Mouse (Mus musculus): ENCODE data around the gene Cep44.

The Cep44 gene

GRCm38 (mm10) chr8:56550558-56551360, at the start of gene Cep44, which contains the start of gene Fbxo8:
TSS of gene Cep44 (minus strand) at chr8:56551047.
TSS of gene Fbxo8 (plus strand) at chr8:56551090.
- ChIA-PET POLR2A (interaction anchor here in 3 of 4 experiments (0.6 to 2.1 kb wide), 8 partner anchors 10 to 117 kb away, joined by 3 to 9 read pairs (median 6); no protein-coding TSS in a partner anchor), CTCF (interaction anchor here in 2 of 4 experiments (0.5 to 1.7 kb wide), 2 partner anchors 64 to 291 kb away, joined by 3 to 4 read pairs; no protein-coding TSS in a partner anchor)

GRCm38 (mm10) chr8:56591502-56591901, 40.7 kb upstream of the Cep44 start:
- CTCF ChIA-PET = no interaction called here

GRCm38 (mm10) chr8:56591084-56591483, 40.2 kb upstream of the Cep44 start:
- ChIA-PET POLR2A (interaction anchor here in 1 of 4 experiments (1.0 kb wide), 1 partner anchor 898 kb away, joined by 3 read pairs; no protein-coding TSS in a partner anchor), CTCF (no interaction called here)

More at GRCm38 (mm10) chr8:56591502-56591901, 40.7 kb upstream of the Cep44 start:
- POLR2A ChIA-PET = no interaction called here

- ChIA-PET CTCF (no interaction called here), POLR2A (no interaction called here)
Measured at GRCm38 (mm10) chr8:56589004-56589403, 38.2 kb upstream of the Cep44 start.

GRCm38 (mm10) chr8:56582841-56583240, 32.0 kb upstream of the Cep44 start:
- CTCF ChIA-PET = interaction anchor here in 1 of 4 experiments (1.3 kb wide), 1 partner anchor 33 kb away, joined by 4 read pairs; no protein-coding TSS in a partner anchor
- POLR2A ChIA-PET = no interaction called here

- CTCF ChIA-PET = interaction anchor here in 2 of 4 experiments (0.6 to 1.4 kb wide), 2 partner anchors 34 to 36 kb away, joined by 4 read pairs; no protein-coding TSS in a partner anchor
Measured at GRCm38 (mm10) chr8:56580918-56581317, 30.1 kb upstream of the Cep44 start.

GRCm38 (mm10) chr8:56566856-56567255, 16.0 kb upstream of the Cep44 start:
- POLR2A ChIA-PET = interaction anchor here in 2 of 4 experiments (1.0 to 2.2 kb wide), 6 partner anchors 9 to 17 kb away, joined by 4 to 9 read pairs (median 5); no protein-coding TSS in a partner anchor
- CTCF ChIA-PET = no interaction called here

More at GRCm38 (mm10) chr8:56580918-56581317, 30.1 kb upstream of the Cep44 start:
- POLR2A ChIA-PET = interaction anchor here in 1 of 4 experiments (1.0 to 1.8 kb wide), 2 partner anchors 31 to 39 kb away, joined by 3 to 8 read pairs; partner anchors contain the start of gene Cep44

- ChIA-PET CTCF (no interaction called here), POLR2A (interaction anchor here in 1 of 4 experiments (1.3 kb wide), 1 partner anchor 15 kb away, joined by 4 read pairs; no protein-coding TSS in a partner anchor)
Measured at GRCm38 (mm10) chr8:56564399-56565047, 13.7 kb upstream of the Cep44 start.

GRCm38 (mm10) chr8:56552551-56553103, 1.8 kb upstream of the Cep44 start:
- ChIA-PET POLR2A (interaction anchor here in 1 of 4 experiments (1.0 to 1.7 kb wide), 2 partner anchors 14 kb away, joined by 5 to 6 read pairs; no protein-coding TSS in a partner anchor), CTCF (no interaction called here)

- POLR2A ChIA-PET = interaction anchor here in 1 of 4 experiments (1.0 kb wide), 1 partner anchor 14 kb away, joined by 6 read pairs; no protein-coding TSS in a partner anchor
- CTCF ChIA-PET = no interaction called here
Measured at GRCm38 (mm10) chr8:56552045-56552444, 1.2 kb upstream of the Cep44 start.

GRCm38 (mm10) chr8:56551361-56551852, 560 bp upstream of the Cep44 start:
- ChIA-PET CTCF (interaction anchor here in 1 of 4 experiments (0.5 kb wide), 1 partner anchor 291 kb away, joined by 3 read pairs; no protein-coding TSS in a partner anchor), POLR2A (interaction anchor here in 1 of 4 experiments (1.0 to 1.4 kb wide), 2 partner anchors 11 to 15 kb away, joined by 6 read pairs; no protein-coding TSS in a partner anchor)

- ChIA-PET CTCF (no interaction called here), POLR2A (interaction anchor here in 1 of 4 experiments (0.7 kb wide), 1 partner anchor 18 kb away, joined by 3 read pairs; no protein-coding TSS in a partner anchor)
Measured at GRCm38 (mm10) chr8:56547866-56548265, 3.0 kb downstream of the Cep44 start.

- ChIA-PET POLR2A (interaction anchor here in 2 of 4 experiments (1.5 to 1.6 kb wide), 2 partner anchors 9 to 10 kb away, joined by 6 to 7 read pairs; partner anchors contain the start of genes Cep44 (in 2 of the 2) and Fbxo8 (in 2 of the 2)), CTCF (no interaction called here)
Measured at GRCm38 (mm10) chr8:56540706-56541105, 10.1 kb downstream of the Cep44 start.

GRCm38 (mm10) chr8:56530359-56530758, 20.5 kb downstream of the Cep44 start:
- POLR2A ChIA-PET = no interaction called here

GRCm38 (mm10) chr8:56528869-56529268, 22.0 kb downstream of the Cep44 start:
- ChIA-PET POLR2A (interaction anchor here in 1 of 4 experiments (0.8 kb wide), 1 partner anchor 87 kb away, joined by 4 read pairs; no protein-coding TSS in a partner anchor), CTCF (interaction anchor here in 2 of 4 experiments (0.9 to 1.4 kb wide), 3 partner anchors 10 to 87 kb away, joined by 4 to 6 read pairs (median 4); no protein-coding TSS in a partner anchor)

More at GRCm38 (mm10) chr8:56530359-56530758, 20.5 kb downstream of the Cep44 start:
- CTCF ChIA-PET = interaction anchor here in 2 of 4 experiments (0.6 to 1.9 kb wide), 3 partner anchors 84 to 1887 kb away, joined by 3 to 4 read pairs (median 3); no protein-coding TSS in a partner anchor

GRCm38 (mm10) chr8:56521051-56521450, 29.8 kb downstream of the Cep44 start:
- ChIA-PET CTCF (no interaction called here), POLR2A (interaction anchor here in 1 of 4 experiments (0.6 kb wide), 1 partner anchor 532 kb away, joined by 3 read pairs; no protein-coding TSS in a partner anchor)

GRCm38 (mm10) chr8:56520249-56520648, 30.6 kb downstream of the Cep44 start:
- POLR2A ChIA-PET = no interaction called here

GRCm38 (mm10) chr8:56518848-56519247, 32.0 kb downstream of the Cep44 start:
- ChIA-PET CTCF (interaction anchor here in 1 of 4 experiments (1.0 kb wide), 1 partner anchor 10 kb away, joined by 6 read pairs; no protein-coding TSS in a partner anchor), POLR2A (interaction anchor here in 1 of 4 experiments (1.2 kb wide), 1 partner anchor 12 kb away, joined by 3 read pairs; no protein-coding TSS in a partner anchor)

More at GRCm38 (mm10) chr8:56520249-56520648, 30.6 kb downstream of the Cep44 start:
- CTCF ChIA-PET = no interaction called here
